Mouse (Mus musculus) limb, embryonic 12.5 days (tissue): Measurements from ENCODE around the gene Lypd4. TPM values are rescaled to one million over a fixed set of nuclear protein-coding genes. Genes with fewer than 3 reads are reported as not detected.

Source experiments
- ATAC-seq: fragments of 200-750 bp; cut with Nextera tagmentation; 2 replicates; pipeline ENCODE4 v1.8.0; 2017; ENCODE audit warnings: low read depth, moderate TSS enrichment; ENCODE audit not compliant: insufficient number of reproducible peaks, insufficient read depth, low FRiP score, low TSS enrichment
- H3K27ac ChIP-seq: fragments of 300-500 bp; sonication (generic); 2 replicates; pipeline ENCODE4 v1.5.1; 2016; ENCODE audit warnings: mild to moderate bottlenecking, moderate library complexity
- H3K27me3 ChIP-seq: fragments of 300-500 bp; sonication (generic); 2 replicates; pipeline ENCODE4 v1.6.1; 2016; ENCODE audit warnings: mild to moderate bottlenecking, moderate library complexity
- H3K36me3 ChIP-seq: fragments of 300-500 bp; sonication (generic); 2 replicates; pipeline ENCODE4 v1.6.1; 2016; ENCODE audit warnings: mild to moderate bottlenecking, moderate library complexity
- H3K4me1 ChIP-seq: fragments of 300-500 bp; sonication (generic); replicated peaks from 2 replicates; pipeline ENCODE4 v1.6.1; 2016
- H3K4me2 ChIP-seq: fragments of 300-500 bp; sonication (generic); 2 replicates; pipeline ENCODE4 v1.6.1; 2016; ENCODE audit warnings: mild to moderate bottlenecking, moderate library complexity
- H3K4me3 ChIP-seq: fragments of 300-500 bp; sonication (generic); replicated peaks from 2 replicates; pipeline ENCODE4 v1.5.1; 2016; ENCODE audit warnings: mild to moderate bottlenecking
- H3K9ac ChIP-seq: fragments of 300-500 bp; sonication (generic); replicated peaks from 2 replicates; pipeline ENCODE4 v1.6.1; 2016; ENCODE audit warnings: mild to moderate bottlenecking, moderate library complexity
- H3K9me3 ChIP-seq: fragments of 300-500 bp; sonication (generic); 2 replicates; pipeline ENCODE4 v1.6.1; 2016; ENCODE audit warnings: mild to moderate bottlenecking, moderate library complexity
- WGBS: fragments of 180-500 bp; shearing (Covaris S2); methylation state at CpG from one replicate; pipeline ENCODE4 v1.1.7; 2016; 5-methylcytosine and 5-hydroxymethylcytosine counted together
- polyA plus RNA-seq: library from polyadenylated mRNA; unstranded; fragments of >200 nt; fragmentation: Nextera tagmentation; extraction: Ambion mirVana; gene quantifications from 2 replicates; pipeline ENCODE4 v1.2.1, GENCODE M21; 2016

The Lypd4 gene
- polyA plus RNA-seq = not detected in 2 replicates

DNA sequence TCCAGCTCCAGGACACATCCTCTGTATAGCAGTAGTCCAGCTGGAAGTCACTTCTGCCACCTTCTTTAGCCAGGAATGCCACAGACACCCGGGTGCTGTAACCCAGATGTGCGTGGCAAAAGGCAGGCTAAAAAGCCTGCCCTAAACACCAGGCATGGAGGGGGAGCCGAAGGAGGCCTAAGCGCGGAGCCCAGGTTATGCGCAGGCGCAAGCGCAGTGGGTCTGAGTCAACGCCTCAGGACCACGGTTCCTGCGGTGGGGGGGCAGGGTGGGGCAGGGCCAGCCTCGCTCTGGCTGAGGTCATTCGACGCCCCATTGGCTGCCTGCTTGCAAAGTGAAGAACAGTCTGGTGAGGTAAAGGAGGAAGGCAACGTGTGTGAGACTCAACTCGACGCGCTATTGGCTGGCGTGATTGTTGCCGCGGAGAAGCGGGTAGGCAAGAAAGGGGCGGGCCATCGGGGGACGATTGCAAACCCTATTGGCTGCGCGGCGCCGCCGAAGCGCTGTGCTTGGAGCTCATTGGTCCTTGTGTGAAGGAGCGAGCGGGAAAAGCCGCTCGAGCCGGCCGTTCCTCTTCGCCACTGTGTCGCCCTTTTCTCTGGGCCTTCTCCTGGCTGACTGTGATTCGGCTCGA is at the start of gene Lypd4, which contains the start of gene Dmrtc2:
Gene Lypd4, minus strand, starts transcription at position 410 of the 634 bp plus-strand sequence.
Gene Dmrtc2, plus strand, starts transcription at position 526 of the 634 bp plus-strand sequence.
- no peak within 1 kb of the TSS for H3K4me3 ChIP-seq

GRCm38 (mm10) chr7:24918763-24919323 is 49.1 kb upstream of the Lypd4 start:
- H3K36me3 ChIP-seq = peaks cover 73% of the 10 kb centered on the region
- H3K9me3 ChIP-seq = no peaks in the 10 kb centered on the region
- 91% methylated on average over 20 of the region's 20 CpGs for WGBS
- no peak overlapping the region for H3K27ac ChIP-seq
- no peak overlapping the region for H3K4me2 ChIP-seq
- no peak overlapping the region for H3K9ac ChIP-seq
- H3K27me3 ChIP-seq = no peaks in the 10 kb centered on the region
- H3K4me1 ChIP-seq = no peaks in the 10 kb centered on the region
- ATAC-seq = peak; percentile 53; the same call in 1 of the 2 replicates
- no peak overlapping the region for H3K4me3 ChIP-seq

More for the DNA sequence above, at the start of gene Lypd4, which contains the start of gene Dmrtc2:
- H3K4me2 ChIP-seq = no peak within 1 kb of the TSS
- H3K27ac ChIP-seq = no peak within 1 kb of the TSS
- ATAC-seq = no peak
- H3K36me3 ChIP-seq = no peaks in the 10 kb centered on the region
- no peaks in the 10 kb centered on the region for H3K4me1 ChIP-seq
- H3K27me3 ChIP-seq = peaks cover 24% of the 10 kb centered on the region
- H3K9ac ChIP-seq = no peak within 1 kb of the TSS
- WGBS = 47% methylated on average over 41 of the region's 41 CpGs
- H3K9me3 ChIP-seq = peaks cover 7% of the 10 kb centered on the region; the same call in 1 of the 2 replicates

GRCm38 (mm10) chr7:24912480-24912879 is 42.7 kb upstream of the Lypd4 start:
- H3K4me2 ChIP-seq = no peak overlapping the region
- ATAC-seq = no peak
- H3K27ac ChIP-seq = no peak overlapping the region
- H3K27me3 ChIP-seq = no peaks in the 10 kb centered on the region
- H3K9me3 ChIP-seq = no peaks in the 10 kb centered on the region
- 94% methylated on average over 14 of the region's 14 CpGs for WGBS
- H3K9ac ChIP-seq = no peak overlapping the region
- peaks cover 12% of the 10 kb centered on the region for H3K4me1 ChIP-seq
- H3K36me3 ChIP-seq = peaks cover 65% of the 10 kb centered on the region
- H3K4me3 ChIP-seq = no peak overlapping the region

DNA sequence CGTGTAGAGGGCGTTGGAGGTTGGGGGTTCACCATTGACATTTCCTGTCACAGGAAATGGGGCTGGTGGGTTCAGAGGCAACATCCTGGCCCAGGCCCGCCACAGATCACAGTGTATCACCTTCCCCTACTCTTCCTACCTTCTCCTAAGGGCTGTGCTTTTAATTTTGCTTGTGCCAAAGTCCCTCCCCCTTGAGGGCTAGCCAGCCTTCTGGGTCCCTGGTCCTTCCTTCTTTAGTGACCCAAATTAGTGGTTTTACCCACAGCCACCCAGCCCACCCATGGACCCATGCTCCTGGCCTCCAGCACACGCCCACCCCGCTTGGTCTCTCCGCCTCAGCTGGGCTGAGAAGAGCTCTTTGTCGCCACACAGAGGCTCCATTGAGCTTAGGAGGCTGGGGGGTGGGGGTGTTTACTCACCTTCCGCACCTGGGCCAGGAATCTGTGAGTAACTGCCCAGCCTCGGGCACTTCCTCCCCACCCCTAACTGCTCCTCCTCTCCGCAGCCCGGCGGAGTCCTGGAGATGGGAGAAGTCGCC is 37.5 kb upstream of the Lypd4 start:
- Histone ChIP-seq H3K27ac (peak overlapping the region; percentile 83), H3K4me2 (peak overlapping the region; percentile 43), H3K4me3 (peak overlapping the region; percentile 22), H3K36me3 (peaks cover 41% of the 10 kb centered on the region), H3K9me3 (no peaks in the 10 kb centered on the region), H3K4me1 (peaks cover 51% of the 10 kb centered on the region), H3K27me3 (no peaks in the 10 kb centered on the region), H3K9ac (peak overlapping the region; percentile 32; the same call in 1 of the 2 replicates)
- 11% methylated on average over 13 of the region's 13 CpGs for WGBS
- no peak for ATAC-seq

- Histone ChIP-seq H3K9me3 (no peaks in the 10 kb centered on the region), H3K4me1 (peaks cover 55% of the 10 kb centered on the region), H3K4me3 (peak overlapping the region; percentile 22; the same call in 1 of the 2 replicates), H3K4me2 (peak overlapping the region; percentile 43), H3K36me3 (peaks cover 34% of the 10 kb centered on the region), H3K9ac (peak overlapping the region; percentile 32; the same call in 1 of the 2 replicates), H3K27ac (peak overlapping the region; percentile 83), H3K27me3 (no peaks in the 10 kb centered on the region)
- WGBS = 28% methylated on average over 6 of the region's 6 CpGs
- no peak for ATAC-seq
These were observed 36.8 kb upstream of the Lypd4 start for GRCm38 (mm10) chr7:24906551-24906950.

DNA sequence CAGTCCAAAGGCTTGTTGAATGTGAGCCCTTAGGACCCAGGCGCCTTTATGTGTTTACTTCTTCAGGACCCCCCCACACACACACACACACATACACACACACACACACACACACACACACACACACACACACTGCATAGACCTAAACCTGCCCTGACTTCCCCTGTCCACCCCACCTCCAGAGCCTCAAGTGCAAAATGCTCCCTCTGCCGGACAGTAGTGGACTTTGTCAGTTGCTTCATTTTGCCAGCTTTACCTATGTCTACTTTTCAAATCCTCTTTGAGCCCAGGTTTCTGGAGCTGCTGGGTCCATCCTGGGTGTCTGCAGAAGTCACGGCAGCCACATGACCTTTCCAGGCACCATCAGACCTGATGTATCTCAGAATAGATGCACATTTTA is 35.2 kb upstream of the Lypd4 start:
- H3K4me1 ChIP-seq = peaks cover 55% of the 10 kb centered on the region
- H3K9ac ChIP-seq = peak overlapping the region; percentile 71; the same call in 1 of the 2 replicates
- 22% methylated on average over 3 of the region's 3 CpGs for WGBS
- no peaks in the 10 kb centered on the region for H3K9me3 ChIP-seq
- peak overlapping the region; percentile 88 for H3K4me2 ChIP-seq
- H3K27me3 ChIP-seq = no peaks in the 10 kb centered on the region
- peak overlapping the region; percentile 74 for H3K4me3 ChIP-seq
- peak overlapping the region; percentile 80 for H3K27ac ChIP-seq
- ATAC-seq = no peak
- peaks cover 23% of the 10 kb centered on the region; the same call in 1 of the 2 replicates for H3K36me3 ChIP-seq

GRCm38 (mm10) chr7:24904070-24904483 is 34.3 kb upstream of the Lypd4 start:
- H3K4me2 ChIP-seq = peak overlapping the region; percentile 88
- H3K27ac ChIP-seq = peak overlapping the region; percentile 86
- ATAC-seq = peak; percentile 93
- peaks cover 16% of the 10 kb centered on the region; the same call in 1 of the 2 replicates for H3K36me3 ChIP-seq
- under 1% methylated on average over 30 of the region's 30 CpGs for WGBS
- no peaks in the 10 kb centered on the region for H3K9me3 ChIP-seq
- H3K9ac ChIP-seq = peak overlapping the region; percentile 71
- peaks cover 55% of the 10 kb centered on the region for H3K4me1 ChIP-seq
- no peaks in the 10 kb centered on the region for H3K27me3 ChIP-seq
- H3K4me3 ChIP-seq = peak overlapping the region; percentile 74

DNA sequence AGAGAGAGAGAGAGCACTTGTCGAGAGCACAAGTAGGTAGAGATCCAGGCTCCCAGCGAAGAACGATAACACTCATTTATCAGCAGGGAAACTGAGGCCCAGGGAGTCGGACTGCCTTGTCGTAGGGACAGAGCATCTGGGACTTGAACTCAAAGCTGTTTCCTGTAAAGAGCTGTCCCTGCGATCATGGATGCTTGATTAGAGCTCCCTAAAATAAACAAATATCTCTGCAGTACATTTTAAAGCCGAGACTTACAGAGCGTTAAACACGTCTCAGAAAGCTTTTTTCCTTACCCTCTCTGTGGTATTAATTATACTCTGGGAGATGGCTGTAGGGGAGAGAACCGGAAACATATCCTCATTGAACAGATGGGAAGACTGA is 33.7 kb upstream of the Lypd4 start:
- H3K4me1 ChIP-seq = peaks cover 51% of the 10 kb centered on the region

DNA sequence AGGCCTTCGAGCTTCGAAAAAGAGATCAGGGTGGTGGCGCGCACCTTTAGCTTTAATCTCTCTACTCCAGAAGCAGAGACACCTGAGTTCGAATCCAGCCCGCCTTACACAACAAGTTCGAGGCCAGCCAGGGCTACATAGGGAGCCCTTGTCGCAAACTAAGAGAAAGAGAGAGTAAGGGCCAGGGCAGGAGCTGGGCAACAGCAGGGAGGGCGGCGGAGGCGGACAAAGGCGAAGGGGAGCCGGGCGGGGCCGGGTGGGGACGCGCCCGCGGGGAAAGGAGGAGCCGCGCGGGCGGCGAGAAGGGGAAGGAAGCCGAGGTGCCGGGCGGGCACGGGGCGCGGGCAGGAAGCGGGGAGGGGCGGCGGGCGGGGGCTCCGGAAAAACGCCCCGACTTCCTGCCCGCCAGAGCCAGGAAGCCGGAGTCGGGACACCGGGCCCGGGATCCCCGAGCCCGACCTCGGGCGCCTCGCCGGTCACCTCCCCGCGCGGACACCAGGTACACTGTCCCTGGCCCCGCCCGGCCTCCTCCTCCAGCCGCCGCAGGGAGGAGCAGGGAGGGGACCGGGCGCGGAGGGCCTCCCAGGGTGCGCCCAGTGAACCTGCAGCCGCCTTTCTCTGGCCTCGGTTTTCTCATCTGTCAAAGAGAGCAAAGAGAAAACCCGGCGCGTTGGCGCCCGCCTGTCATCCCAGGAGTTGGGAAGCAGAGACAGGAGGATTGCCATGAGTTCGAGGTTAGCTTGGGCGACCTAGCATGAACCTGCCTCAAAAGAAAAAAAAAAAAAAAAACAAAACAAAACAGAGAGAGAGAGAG is 33.1 kb upstream of the Lypd4 start, which contains the start of gene Arhgef1:
Gene Arhgef1, plus strand, starts transcription at position 283 of the 814 bp plus-strand sequence.
- WGBS = 7% methylated on average over 52 of the region's 68 CpGs
- no peak for ATAC-seq
- Histone ChIP-seq H3K4me2 (peak within 1 kb of the TSS; percentile 88), H3K27ac (peak within 1 kb of the TSS; percentile 86), H3K36me3 (peaks cover 3% of the 10 kb centered on the region; the same call in 1 of the 2 replicates), H3K9ac (peak within 1 kb of the TSS; percentile 83), H3K9me3 (no peaks in the 10 kb centered on the region), H3K27me3 (no peaks in the 10 kb centered on the region), H3K4me1 (peaks cover 46% of the 10 kb centered on the region), H3K4me3 (peak within 1 kb of the TSS; percentile 74)

More for the DNA sequence above, 33.7 kb upstream of the Lypd4 start:
- no peaks in the 10 kb centered on the region for H3K27me3 ChIP-seq
- H3K36me3 ChIP-seq = peaks cover 9% of the 10 kb centered on the region; the same call in 1 of the 2 replicates
- H3K4me2 ChIP-seq = peak overlapping the region; percentile 88
- H3K9ac ChIP-seq = peak overlapping the region; percentile 83
- no peak for ATAC-seq
- peak overlapping the region; percentile 74 for H3K4me3 ChIP-seq
- H3K9me3 ChIP-seq = no peaks in the 10 kb centered on the region
- 46% methylated on average over 10 of the region's 10 CpGs for whole genome bisulfite sequencing
- H3K27ac ChIP-seq = peak overlapping the region; percentile 86

GRCm38 (mm10) chr7:24902264-24902629 is 32.5 kb upstream of the Lypd4 start:
- H3K4me2 ChIP-seq = peak overlapping the region; percentile 88
- peak overlapping the region; percentile 74 for H3K4me3 ChIP-seq
- H3K36me3 ChIP-seq = no peaks in the 10 kb centered on the region
- no peaks in the 10 kb centered on the region for H3K9me3 ChIP-seq
- WGBS = 55% methylated on average over 2 of the region's 2 CpGs
- ATAC-seq = no peak
- no peaks in the 10 kb centered on the region for H3K27me3 ChIP-seq
- H3K4me1 ChIP-seq = peaks cover 42% of the 10 kb centered on the region
- H3K9ac ChIP-seq = peak overlapping the region; percentile 83
- peak overlapping the region; percentile 86 for H3K27ac ChIP-seq
